Mouse (Mus musculus): ENCODE results near the gene Gstp3.

GRCm38 (mm10) chr19:4070756-4071155, 11.4 kb upstream of the Gstp3 start:
- no peak for TF ChIP-seq CTCF (IDR thresholded peaks at IDR 0.05; ENCODE audit: low read depth, low read length)
- no peak for TF ChIP-seq GATA1 (IDR thresholded peaks at IDR 0.05; ENCODE audit: borderline replicate concordance, low read length)

All from G1E (cell line).